Mouse (Mus musculus) myocyte (in vitro differentiated cells): ENCODE measurements around the gene Gm29735. TPM values are rescaled to one million over a fixed set of nuclear protein-coding genes. Genes with fewer than 3 reads are reported as not detected.

Experiments
- H3K27me3 ChIP-seq: one replicate; pipeline ENCODE4 v1.6.1; 2011; ENCODE audit not compliant: control insufficient read depth, insufficient read depth, insufficient read length
- H3K36me3 ChIP-seq: one replicate; pipeline ENCODE4 v1.6.1; 2011; ENCODE audit not compliant: control insufficient read depth, insufficient read depth
- H3K4me2 ChIP-seq: one replicate; pipeline ENCODE4 v1.6.1; 2011; ENCODE audit warnings: low read depth, control low read depth
- H3K4me3 ChIP-seq: one replicate; pipeline ENCODE4 v1.5.1; 2011; ENCODE audit warnings: mild to moderate bottlenecking, control low read depth, moderate library complexity
- H3K79me2 ChIP-seq: one replicate; pipeline ENCODE4 v1.6.1; 2011; ENCODE audit not compliant: control insufficient read depth, insufficient read depth
- H3ac ChIP-seq: one replicate; pipeline ENCODE4 v1.6.1; 2011; ENCODE audit not compliant: control insufficient read depth, insufficient read length
- CEBPB ChIP-seq: IDR thresholded peaks from 2 replicates; pipeline ENCODE4 v1.6.1; 2011; ENCODE audit warnings: mild to moderate bottlenecking, moderate library complexity; ENCODE audit not compliant: poor library complexity, insufficient read depth, severe bottlenecking
- E2F4 ChIP-seq: IDR thresholded peaks from one replicate; pipeline ENCODE4 v1.6.1; 2011; ENCODE audit warnings: mild to moderate bottlenecking, control low read depth, moderate library complexity; ENCODE audit not compliant: insufficient read depth
- MAX ChIP-seq: IDR thresholded peaks from one replicate; pipeline ENCODE4 v1.6.1; 2011; ENCODE audit warnings: low read depth, mild to moderate bottlenecking, control low read depth
- MYOD1 ChIP-seq, 3 experiments: IDR thresholded peaks; one replicate each; pipeline ENCODE4 v1.6.1; 2011; ENCODE audit warnings: control low read depth in 2 of 3, low read depth in 2 of 3, mild to moderate bottlenecking in 2 of 3, moderate library complexity in 1 of 3; ENCODE audit not compliant: insufficient read length in 2 of 3, control insufficient read depth in 1 of 3
- MYOG ChIP-seq, 3 experiments: IDR thresholded peaks; one replicate each; pipeline ENCODE4 v1.6.1; 2011; ENCODE audit warnings: control low read depth in 2 of 3, low read depth in 2 of 3, mild to moderate bottlenecking in 2 of 3; ENCODE audit not compliant: insufficient read length in 2 of 3, control insufficient read depth in 1 of 3, insufficient read depth in 1 of 3
- POLR2A ChIP-seq: IDR thresholded peaks from one replicate; pipeline ENCODE4 v1.6.1; 2011; ENCODE audit warnings: low read depth, mild to moderate bottlenecking, control low read depth, moderate library complexity; ENCODE audit not compliant: insufficient read length
- POLR2AphosphoS2 ChIP-seq: IDR thresholded peaks from one replicate; pipeline ENCODE4 v1.6.1; 2011; ENCODE audit warnings: low read depth, control low read depth; ENCODE audit not compliant: insufficient read length
- REST ChIP-seq: IDR thresholded peaks from one replicate; pipeline ENCODE4 v1.6.1; 2011; ENCODE audit warnings: mild to moderate bottlenecking, control low read depth, moderate library complexity; ENCODE audit not compliant: insufficient read depth, insufficient read length
- SRF ChIP-seq: IDR thresholded peaks from one replicate; pipeline ENCODE4 v1.6.1; 2011; ENCODE audit warnings: low read depth; ENCODE audit not compliant: control insufficient read depth, insufficient read length
- TCF12 ChIP-seq: IDR thresholded peaks from one replicate; pipeline ENCODE4 v1.6.1; 2011; ENCODE audit warnings: mild to moderate bottlenecking, control low read depth; ENCODE audit not compliant: poor library complexity, insufficient read depth, severe bottlenecking
- TCF3 ChIP-seq: IDR thresholded peaks from one replicate; pipeline ENCODE4 v1.6.1; 2011; ENCODE audit warnings: low read depth, control low read depth; ENCODE audit not compliant: insufficient read length
- USF1 ChIP-seq: IDR thresholded peaks from one replicate; pipeline ENCODE4 v1.6.1; 2011; ENCODE audit warnings: low read depth, mild to moderate bottlenecking, control low read depth, moderate library complexity
- polyA plus RNA-seq: library from polyadenylated mRNA; unstranded; fragments of >200 nt; fragmentation: generic; extraction: Trizol; gene quantifications from one replicate; pipeline ENCODE4 v1.2.1, GENCODE M21; 2012; ENCODE audit warnings: missing spikeins

Gm29735 gene
- polyA plus RNA-seq, 1 experiment: not detected

- Histone ChIP-seq H3K36me3 (no peaks in the 10 kb centered on the region), H3K4me3 (no peak overlapping the region), H3ac (no peak overlapping the region), H3K4me2 (no peak overlapping the region), H3K27me3 (peaks cover 25% of the 10 kb centered on the region), H3K79me2 (no peaks in the 10 kb centered on the region)
- no peak for TF ChIP-seq TCF12
- TF ChIP-seq POLR2AphosphoS2: no peak
- TF ChIP-seq MYOD1 (IDR thresholded peaks at IDR 0.05; ENCODE audit: control insufficient read depth in 1 of 3, insufficient read length in 2 of 3, low read depth in 2 of 3): no peak
- TF ChIP-seq USF1: no peak
- no peak for TF ChIP-seq MAX
- TF ChIP-seq TCF3: no peak
- no peak for TF ChIP-seq REST
- TF ChIP-seq SRF: no peak
- no peak for TF ChIP-seq MYOG (IDR thresholded peaks at IDR 0.05; ENCODE audit: control insufficient read depth in 1 of 3, insufficient read depth in 1 of 3, insufficient read length in 2 of 3, low read depth in 2 of 3)
- no peak for TF ChIP-seq CEBPB
- no peak for TF ChIP-seq E2F4
Measured at GRCm38 (mm10) chr7:142159366-142159765, 2.5 kb upstream of the Gm29735 start.

DNA sequence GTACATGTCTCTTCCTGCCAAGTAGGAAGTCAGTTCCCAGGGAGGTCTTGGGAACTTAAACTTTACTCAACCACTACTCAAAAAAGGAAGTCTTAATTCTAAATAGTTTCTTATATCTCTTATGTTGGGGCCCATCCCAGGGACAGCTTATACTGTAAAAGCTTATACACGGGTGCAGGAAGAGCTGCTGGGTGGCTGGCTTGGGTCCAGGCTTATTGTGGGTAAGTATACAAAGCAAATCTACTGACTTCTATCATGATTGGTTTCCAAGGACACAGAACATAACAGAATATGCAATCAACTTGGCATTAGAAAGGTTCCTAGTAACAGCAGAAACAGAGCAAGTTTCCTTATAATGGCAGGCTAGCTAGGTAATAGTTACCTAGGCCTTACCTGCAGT lies 1.6 kb downstream of the Gm29735 start:
- Histone ChIP-seq H3K4me3 (no peak overlapping the region), H3K4me2 (no peak overlapping the region), H3K79me2 (no peaks in the 10 kb centered on the region), H3K27me3 (peaks cover 17% of the 10 kb centered on the region), H3ac (no peak overlapping the region), H3K36me3 (no peaks in the 10 kb centered on the region)
- TF ChIP-seq MAX: no peak
- no peak for TF ChIP-seq TCF3
- TF ChIP-seq SRF: no peak
- TF ChIP-seq POLR2A: no peak
- no peak for TF ChIP-seq POLR2AphosphoS2
- no peak for TF ChIP-seq CEBPB
- TF ChIP-seq REST: no peak
- no peak for TF ChIP-seq USF1
- no peak for TF ChIP-seq MYOG (IDR thresholded peaks at IDR 0.05; ENCODE audit: control insufficient read depth in 1 of 3, insufficient read depth in 1 of 3, insufficient read length in 2 of 3, low read depth in 2 of 3)
- TF ChIP-seq MYOD1 (IDR thresholded peaks at IDR 0.05; ENCODE audit: control insufficient read depth in 1 of 3, insufficient read length in 2 of 3, low read depth in 2 of 3): no peak
- no peak for TF ChIP-seq E2F4

GRCm38 (mm10) chr7:142152191-142152590 lies 4.7 kb downstream of the Gm29735 start:
- Histone ChIP-seq H3K4me2 (no peak overlapping the region), H3K79me2 (no peaks in the 10 kb centered on the region), H3ac (no peak overlapping the region), H3K4me3 (no peak overlapping the region), H3K27me3 (no peaks in the 10 kb centered on the region), H3K36me3 (no peaks in the 10 kb centered on the region)
- no peak for TF ChIP-seq POLR2AphosphoS2

DNA sequence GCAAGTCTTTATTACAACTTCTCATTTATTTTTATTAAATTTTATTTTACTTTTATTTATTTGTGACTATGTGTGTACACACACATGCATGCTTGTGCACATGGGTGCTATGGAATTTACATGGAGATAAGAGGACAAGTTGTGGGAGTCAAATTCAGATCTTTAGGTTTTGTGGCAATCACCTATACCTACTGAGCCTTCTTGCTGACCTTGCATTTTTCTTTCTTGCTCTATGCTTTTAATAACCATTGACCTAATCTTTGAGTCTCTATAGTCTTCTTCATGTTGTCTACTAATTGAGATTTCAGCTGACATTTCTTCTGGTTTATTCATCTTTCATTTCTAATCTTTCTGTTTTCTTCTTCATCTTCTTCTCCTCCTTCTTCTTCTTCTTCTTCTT lies 8.3 kb downstream of the Gm29735 start:
- H3ac ChIP-seq: no peak overlapping the region
- no peak overlapping the region for H3K4me3 ChIP-seq
- no peaks in the 10 kb centered on the region for H3K36me3 ChIP-seq
- no peak overlapping the region for H3K4me2 ChIP-seq
- no peaks in the 10 kb centered on the region for H3K79me2 ChIP-seq
- TF ChIP-seq MYOD1 (IDR thresholded peaks at IDR 0.05; ENCODE audit: control insufficient read depth in 1 of 3, insufficient read length in 2 of 3, low read depth in 2 of 3) (no peak), E2F4 (no peak), POLR2A (no peak), MAX (no peak), CEBPB (no peak), TCF12 (no peak), POLR2AphosphoS2 (no peak), REST (no peak), TCF3 (no peak), MYOG (IDR thresholded peaks at IDR 0.05; ENCODE audit: control insufficient read depth in 1 of 3, insufficient read depth in 1 of 3, insufficient read length in 2 of 3, low read depth in 2 of 3) (no peak), USF1 (no peak), SRF (no peak)
- no peaks in the 10 kb centered on the region for H3K27me3 ChIP-seq

GRCm38 (mm10) chr7:142146033-142146432 lies 10.9 kb downstream of the Gm29735 start:
- TF ChIP-seq POLR2A (no peak), SRF (no peak), TCF12 (no peak), POLR2AphosphoS2 (no peak), MYOD1 (IDR thresholded peaks at IDR 0.05; ENCODE audit: control insufficient read depth in 1 of 3, insufficient read length in 2 of 3, low read depth in 2 of 3) (no peak), CEBPB (no peak), MYOG (IDR thresholded peaks at IDR 0.05; ENCODE audit: control insufficient read depth in 1 of 3, insufficient read depth in 1 of 3, insufficient read length in 2 of 3, low read depth in 2 of 3) (no peak), USF1 (no peak), E2F4 (no peak)

More at GRCm38 (mm10) chr7:142146033-142146432, 10.9 kb downstream of the Gm29735 start:
- H3K36me3 ChIP-seq: no peaks in the 10 kb centered on the region
- H3K4me3 ChIP-seq: no peak overlapping the region
- H3K4me2 ChIP-seq: no peak overlapping the region
- no peak overlapping the region for H3ac ChIP-seq
- no peaks in the 10 kb centered on the region for H3K27me3 ChIP-seq
- H3K79me2 ChIP-seq: no peaks in the 10 kb centered on the region
